Mouse (Mus musculus): ENCODE measurements around the gene Tas2r118. TPM values are rescaled to one million over a fixed set of nuclear protein-coding genes. Genes with fewer than 3 reads are reported as not detected.

Tas2r118 gene
- polyA plus RNA-seq, 1 experiment from 2014 or later: not detected

DNA sequence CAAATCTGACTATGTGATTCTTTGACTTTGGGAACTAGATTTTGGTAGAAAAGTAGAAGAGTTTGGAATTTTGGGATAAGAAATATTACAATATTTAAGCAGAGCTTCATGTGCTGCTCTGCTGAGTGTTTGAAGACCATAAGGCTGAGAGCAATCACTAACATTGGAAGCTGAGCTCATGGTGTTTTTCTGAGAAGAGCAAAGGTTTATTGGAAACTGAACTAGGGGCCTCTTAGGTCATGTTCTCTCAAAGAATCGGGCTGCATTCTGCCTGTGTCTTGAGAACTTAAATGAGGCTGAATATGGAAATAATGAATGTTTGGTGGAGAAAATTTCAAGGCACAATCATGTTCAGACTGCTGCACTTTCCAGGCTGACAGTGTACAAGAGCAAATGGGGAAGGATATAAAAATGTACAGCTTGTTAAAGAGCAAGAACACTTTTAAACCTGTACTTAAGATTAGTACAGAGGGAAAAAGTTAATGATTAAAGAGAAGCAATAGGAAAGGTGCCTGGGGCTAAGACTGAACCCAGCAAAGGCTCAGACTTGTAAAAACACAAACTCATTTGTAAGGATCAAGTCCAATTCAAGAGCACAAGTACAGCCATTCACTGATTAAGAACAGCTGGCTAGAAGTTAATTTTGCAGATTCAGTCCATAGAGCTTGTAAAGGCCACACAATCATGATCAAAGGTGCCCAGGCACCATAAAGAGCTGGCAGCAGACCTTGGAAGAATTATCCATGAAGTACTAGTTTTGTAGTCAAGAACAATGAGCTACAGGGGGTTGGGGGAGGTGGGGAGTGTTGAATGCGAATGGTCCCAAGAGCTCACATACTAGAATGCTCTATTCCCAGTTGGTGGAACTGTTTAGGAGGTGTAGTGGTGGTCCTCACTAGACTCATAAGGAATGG is 31.0 kb downstream of the Tas2r118 start:
- 75% methylated on average over 2 of the region's 2 CpGs for whole genome bisulfite sequencing
- DNase-seq (ENCODE audit: low spot score, missing footprints): no peak
- Histone ChIP-seq H3K9ac (ENCODE audit: low read length) (no peak overlapping the region), H3K4me3 (ENCODE audit: low read depth, low read length) (no peak overlapping the region), H3K9me3 (ENCODE audit: control insufficient read depth, low read length) (no peaks in the 10 kb centered on the region), H3K27ac (ENCODE audit: low read depth, low read length) (no peak overlapping the region), H3K36me3 (ENCODE audit: control insufficient read depth, insufficient read depth, low read length) (no peaks in the 10 kb centered on the region), H3K4me1 (ENCODE audit: control insufficient read depth, insufficient read depth, low read length) (peaks cover 4% of the 10 kb centered on the region; the same call in 1 of the 2 replicates), H3K27me3 (ENCODE audit: control insufficient read depth, insufficient read depth, low read length) (no peaks in the 10 kb centered on the region), H3K4me2 (no peak overlapping the region)
- no peak for ATAC-seq (ENCODE audit: low FRiP score)

DNA sequence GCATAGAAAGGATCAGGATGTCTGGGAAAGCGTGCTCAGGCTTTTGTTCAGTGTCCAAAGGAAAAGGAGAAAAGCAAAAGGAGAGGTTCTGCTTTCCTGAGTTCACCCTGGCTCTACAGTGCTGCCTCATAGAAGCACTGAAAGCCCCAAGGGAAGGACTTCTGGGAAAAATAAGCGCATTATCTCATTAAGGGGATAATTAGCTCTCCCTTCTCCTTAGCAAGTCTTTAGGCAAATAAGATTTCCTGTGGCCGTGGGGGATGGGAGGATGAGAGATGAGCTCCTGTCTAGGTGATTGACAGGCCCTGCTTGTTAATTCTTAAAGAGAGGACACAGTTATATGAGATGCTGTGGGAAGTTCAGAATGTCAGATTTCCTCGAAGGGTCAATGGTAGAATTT is 33.4 kb downstream of the Tas2r118 start:
- Histone ChIP-seq H3K27me3 (ENCODE audit: control insufficient read depth, insufficient read depth, low read length) (no peaks in the 10 kb centered on the region), H3K4me2 (no peak overlapping the region), H3K27ac (ENCODE audit: low read depth, low read length) (no peak overlapping the region), H3K4me1 (ENCODE audit: control insufficient read depth, insufficient read depth, low read length) (peaks cover 4% of the 10 kb centered on the region; the same call in 1 of the 2 replicates), H3K9ac (ENCODE audit: low read length) (no peak overlapping the region), H3K36me3 (ENCODE audit: control insufficient read depth, insufficient read depth, low read length) (no peaks in the 10 kb centered on the region), H3K4me3 (ENCODE audit: low read depth, low read length) (no peak overlapping the region), H3K9me3 (ENCODE audit: control insufficient read depth, low read length) (no peaks in the 10 kb centered on the region)
- peak; percentile 61; the same call in 1 of the 2 replicates for ATAC-seq (ENCODE audit: low FRiP score)
- DNase-seq (ENCODE audit: low spot score, missing footprints): no peak
- WGBS: 31% methylated on average over 4 of the region's 4 CpGs

DNA sequence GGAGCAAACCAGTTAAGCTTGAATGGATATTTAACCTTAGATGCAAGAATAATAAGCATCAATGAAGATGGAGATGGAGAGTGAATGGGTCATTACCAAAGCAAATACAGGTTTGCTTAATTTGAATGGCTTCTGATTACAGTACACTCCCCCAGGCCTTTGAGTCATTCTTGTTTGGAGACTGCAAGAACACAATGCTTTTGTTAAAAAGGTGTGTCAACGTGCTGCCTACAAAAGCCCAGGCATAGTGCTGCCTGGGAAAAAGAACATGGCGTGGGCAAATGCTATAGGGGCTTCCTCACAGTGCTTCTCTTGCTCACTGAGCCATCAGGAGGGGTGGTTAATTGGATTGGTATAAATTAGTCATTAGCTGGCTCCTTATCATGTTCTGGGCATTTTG is 46.1 kb downstream of the Tas2r118 start:
- no peaks in the 10 kb centered on the region for H3K9me3 ChIP-seq (ENCODE audit: control insufficient read depth, low read length)
- no peak overlapping the region for H3K9ac ChIP-seq (ENCODE audit: low read length)
- H3K36me3 ChIP-seq (ENCODE audit: control insufficient read depth, insufficient read depth, low read length): no peaks in the 10 kb centered on the region
- H3K27ac ChIP-seq (ENCODE audit: low read depth, low read length): no peak overlapping the region
- DNase-seq (ENCODE audit: low spot score, missing footprints) (no peak), ATAC-seq (ENCODE audit: low FRiP score) (no peak)
- H3K4me3 ChIP-seq (ENCODE audit: low read depth, low read length): no peak overlapping the region
- 66% methylated on average over 2 of the region's 2 CpGs for WGBS
- no peaks in the 10 kb centered on the region for H3K4me1 ChIP-seq (ENCODE audit: control insufficient read depth, insufficient read depth, low read length)
- no peak overlapping the region for H3K4me2 ChIP-seq
- H3K27me3 ChIP-seq (ENCODE audit: control insufficient read depth, insufficient read depth, low read length): no peaks in the 10 kb centered on the region

Other genes starting within 250 kb of the Tas2r118 start
- 2.6 and 3.2 TPM in 2 replicates for gene Cadps2, start 130.6 kb downstream of the Tas2r118 start, polyA plus RNA-seq (2014; fragmentation: Nextera tagmentation; extraction: Ambion mirVana)
- 0.05 and 0.06 TPM in 2 replicates for gene Slc13a1, start 198.0 kb upstream of the Tas2r118 start, polyA plus RNA-seq (2014; fragmentation: Nextera tagmentation; extraction: Ambion mirVana)

Measured in midbrain, embryonic 11.5 days (tissue).